Mouse (Mus musculus) ES-E14 (cell line): ENCODE data around the gene Dolk. TPM values are rescaled to one million over a fixed set of nuclear protein-coding genes. Genes with fewer than 3 reads are reported as not detected.

Experiments used
- DNase-seq: peaks from one replicate; pipeline ENCODE4 v3.0.0-alpha.2; 2013; ENCODE audit warnings: low read depth, low spot score
- H3K27ac ChIP-seq: 2 replicates; pipeline ENCODE4 v1.5.1; 2012; ENCODE audit warnings: low read depth, mild to moderate bottlenecking, low read length, moderate library complexity, mixed read lengths; ENCODE audit not compliant: poor library complexity, insufficient read depth, severe bottlenecking
- H3K36me3 ChIP-seq: 2 replicates; pipeline ENCODE4 v1.6.1; 2012; ENCODE audit warnings: mild to moderate bottlenecking, low read length, moderate library complexity, mixed read lengths; ENCODE audit not compliant: control insufficient read depth, poor library complexity, insufficient read depth, severe bottlenecking
- H3K4me1 ChIP-seq, 2 experiments: fragments of 150-350 bp in 1 of 2; sonication (generic) in 1 of 2; 2 replicates each; pipeline ENCODE4 v1.6.1; 2012; ENCODE audit warnings: low read length in 2 of 2, mild to moderate bottlenecking in 1 of 2, mixed read lengths in 1 of 2; ENCODE audit not compliant: control insufficient read depth in 2 of 2, insufficient read depth in 2 of 2, poor library complexity in 1 of 2
- H3K4me3 ChIP-seq, 2 experiments: fragments of 150-350 bp in 1 of 2; sonication (generic) in 1 of 2; 2 replicates each; pipeline ENCODE4 v1.5.1; 2012; ENCODE audit warnings: low read length in 2 of 2, low read depth in 1 of 2, mild to moderate bottlenecking in 1 of 2, mixed read lengths in 1 of 2; ENCODE audit not compliant: insufficient read depth in 1 of 2, poor library complexity in 1 of 2, severe bottlenecking in 1 of 2
- H3K9ac ChIP-seq: 2 replicates; pipeline ENCODE4 v1.6.1; 2012; ENCODE audit warnings: low read depth, mild to moderate bottlenecking, low read length, mixed read lengths; ENCODE audit not compliant: poor library complexity, insufficient read depth, severe bottlenecking
- H3K9me3 ChIP-seq: fragments of 150-350 bp; sonication (generic); 2 replicates; pipeline ENCODE4 v1.6.1; 2012; ENCODE audit warnings: low read depth, mild to moderate bottlenecking, low read length; ENCODE audit not compliant: control insufficient read depth, insufficient read depth
- CHD2 ChIP-seq: IDR thresholded peaks from 2 replicates; pipeline ENCODE4 v1.6.1; 2014; ENCODE audit warnings: mild to moderate bottlenecking, low read depth, low read length, inconsistent platforms
- HCFC1 ChIP-seq: IDR thresholded peaks from 2 replicates; pipeline ENCODE4 v1.6.1; 2012; ENCODE audit warnings: low read length, inconsistent platforms, borderline replicate concordance; ENCODE audit not compliant: insufficient read depth
- MAFK ChIP-seq: IDR thresholded peaks from 2 replicates; pipeline ENCODE4 v1.6.1; 2014; ENCODE audit warnings: mild to moderate bottlenecking, low read depth, low read length, inconsistent platforms; ENCODE audit not compliant: insufficient read depth
- ZC3H11A ChIP-seq: IDR thresholded peaks from 2 replicates; pipeline ENCODE4 v1.6.1; 2012; ENCODE audit warnings: low read depth, mild to moderate bottlenecking, inconsistent platforms, low read length, borderline replicate concordance
- ZNF384 ChIP-seq: IDR thresholded peaks from 2 replicates; pipeline ENCODE4 v1.6.1; 2012; ENCODE audit warnings: low read depth, low read length, inconsistent platforms
- in situ Hi-C, 2 experiments: fragments of 600-800 bp; cut with MboI; formaldehyde crosslinking; loops; one replicate each; pipeline ENCODE4 v1.15.1; 2025; ENCODE audit warnings: low sequenced_read_pairs in 2 of 2, inconsistent platforms in 1 of 2; ENCODE audit not compliant: unreplicated experiment in 2 of 2
- total RNA-seq: library from RNA; depleted of rRNA; stranded (reverse); fragments of 300-350 nt; gene quantifications from 2 replicates; pipeline ENCODE4 v1.2.3, GENCODE M21; 2012

Dolk gene
- total RNA-seq, 1 experiment, result 25.2 TPM

GRCm38 (mm10) chr2:30309351-30309750 lies 23.2 kb upstream of the Dolk start:
- no peak overlapping the region for H3K9ac ChIP-seq
- no peak for DNase-seq
- no peak overlapping the region for H3K4me3 ChIP-seq
- peaks cover 55% of the 10 kb centered on the region for H3K36me3 ChIP-seq
- H3K9me3 ChIP-seq, result no peaks in the 10 kb centered on the region
- peaks cover 0 to 2% of the 10 kb centered on the region in 2 experiments; a peak in 1 of 4 replicates for H3K4me1 ChIP-seq
- H3K27ac ChIP-seq, result no peak overlapping the region
- TF ChIP-seq MAFK (no peak), ZNF384 (no peak), ZC3H11A (no peak), CHD2 (no peak), HCFC1 (no peak)
- in situ Hi-C loops, result loop anchor here in 1 of 2 experiments (25.0 kb wide), 2 partner anchors 397 to 1147 kb away; no protein-coding TSS in a partner anchor

DNA sequence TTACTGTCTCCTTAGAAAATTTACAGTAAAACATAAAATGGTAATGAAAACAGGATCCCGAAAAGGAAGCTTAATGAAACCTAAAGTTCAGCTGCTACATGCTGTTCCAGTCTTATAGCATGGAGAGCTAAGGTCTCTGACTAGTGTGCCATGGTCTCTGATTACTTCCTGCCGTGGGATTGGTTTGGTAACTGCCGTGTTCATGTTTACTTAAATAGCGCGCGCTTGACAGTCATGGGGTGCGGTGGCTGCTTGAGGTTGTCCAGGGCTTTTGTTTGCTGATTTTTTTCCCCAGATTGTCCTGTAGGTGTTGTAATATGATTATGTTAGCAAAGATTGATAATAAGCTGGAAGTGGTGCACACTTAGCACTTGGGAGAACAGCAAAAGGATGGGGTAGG lies 20.0 kb upstream of the Dolk start:
- no peak for DNase-seq
- Histone ChIP-seq H3K9ac (no peak overlapping the region), H3K4me1 (peaks cover 0 to 2% of the 10 kb centered on the region in 2 experiments; a peak in 1 of 4 replicates), H3K4me3 (no peak overlapping the region), H3K9me3 (no peaks in the 10 kb centered on the region), H3K36me3 (peaks cover 54% of the 10 kb centered on the region), H3K27ac (no peak overlapping the region)
- TF ChIP-seq ZC3H11A, result no peak
- no peak for TF ChIP-seq ZNF384
- TF ChIP-seq CHD2, result no peak
- TF ChIP-seq HCFC1, result no peak
- in situ Hi-C loops, result loop anchor here in 1 of 2 experiments (25.0 kb wide), 2 partner anchors 394 to 1144 kb away; no protein-coding TSS in a partner anchor

DNA sequence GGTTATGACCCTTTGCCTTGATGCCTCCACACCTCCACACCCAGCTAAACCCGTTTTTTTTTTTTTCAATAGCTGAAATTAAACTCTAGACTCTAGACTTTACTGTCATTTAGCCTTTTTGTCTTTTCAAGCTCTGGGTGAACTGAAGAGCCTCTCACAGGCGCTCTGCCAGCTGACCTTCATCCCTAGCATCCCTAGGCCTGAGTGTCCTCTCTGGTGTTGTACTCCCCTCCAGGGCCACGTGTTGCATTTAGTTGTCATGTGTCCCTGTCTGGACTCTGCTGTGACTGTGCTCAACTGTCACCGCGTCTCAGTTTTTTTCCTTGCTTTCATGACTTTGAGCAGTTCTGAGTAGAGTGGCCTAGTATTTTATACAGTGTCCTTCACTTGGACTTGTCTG lies 13.8 kb upstream of the Dolk start:
- DNase-seq, result no peak
- no peaks in the 10 kb centered on the region for H3K4me1 ChIP-seq
- no peak overlapping the region for H3K27ac ChIP-seq
- H3K9me3 ChIP-seq, result no peaks in the 10 kb centered on the region
- no peak overlapping the region for H3K9ac ChIP-seq
- TF ChIP-seq ZC3H11A (no peak), HCFC1 (no peak), CHD2 (no peak), ZNF384 (no peak), MAFK (no peak)
- peaks cover 39% of the 10 kb centered on the region for H3K36me3 ChIP-seq
- in situ Hi-C loops, result loop anchor here in 1 of 2 experiments (25.0 kb wide), 2 partner anchors 388 to 1138 kb away; no protein-coding TSS in a partner anchor
- no peak overlapping the region for H3K4me3 ChIP-seq

DNA sequence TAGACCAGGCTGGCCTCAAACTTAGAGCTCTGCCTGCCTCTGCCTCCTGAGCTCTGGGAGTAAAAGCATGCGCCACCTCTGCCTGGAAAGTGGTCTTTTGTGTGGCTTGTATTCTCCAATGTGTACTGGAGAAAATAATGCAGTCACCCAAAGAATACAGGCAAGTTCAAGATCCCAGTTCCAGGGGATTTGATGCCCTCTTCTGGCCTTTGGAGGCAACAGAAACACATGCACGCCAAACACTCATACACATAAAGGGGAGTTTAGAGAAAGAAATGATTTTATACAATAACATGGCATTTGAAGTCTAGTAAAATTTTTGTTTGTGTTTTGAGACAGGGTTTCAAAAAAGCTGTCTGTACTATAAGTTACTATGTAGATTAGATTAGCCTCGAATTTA lies 13.4 kb upstream of the Dolk start:
- H3K4me3 ChIP-seq, result no peak overlapping the region
- H3K9ac ChIP-seq, result no peak overlapping the region
- TF ChIP-seq MAFK, result no peak
- TF ChIP-seq ZNF384, result no peak
- no peak for TF ChIP-seq HCFC1
- no peak for TF ChIP-seq CHD2
- TF ChIP-seq ZC3H11A, result no peak
- H3K27ac ChIP-seq, result no peak overlapping the region
- DNase-seq, result no peak
- H3K4me1 ChIP-seq, result no peaks in the 10 kb centered on the region
- in situ Hi-C loops, result no loop called here
- no peaks in the 10 kb centered on the region for H3K9me3 ChIP-seq
- H3K36me3 ChIP-seq, result peaks cover 35% of the 10 kb centered on the region

DNA sequence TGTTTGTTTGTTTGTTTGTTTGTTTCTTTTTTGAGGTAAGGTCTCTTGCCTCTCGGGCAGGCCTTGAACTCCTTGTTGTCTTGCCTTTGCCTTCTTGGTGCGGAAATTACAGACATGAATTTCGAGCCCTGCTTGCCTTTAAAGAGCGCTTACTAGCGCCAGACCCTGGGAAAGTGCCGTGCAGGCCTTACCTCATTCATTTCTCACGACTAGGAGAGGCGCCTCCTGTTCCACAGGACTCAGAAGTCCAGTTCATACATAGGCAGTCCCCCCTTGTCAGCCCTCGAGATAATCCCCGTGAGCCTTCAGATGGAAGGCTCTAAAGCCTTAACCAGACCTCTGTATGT lies 866 bp upstream of the Dolk start:
- peak overlapping the region; percentile 96 for H3K9ac ChIP-seq
- DNase-seq, result no peak
- in situ Hi-C loops, result no loop called here
- H3K4me3 ChIP-seq, result peak overlapping the region; percentile 78 to 81
- no peaks in the 10 kb centered on the region for H3K9me3 ChIP-seq
- peaks cover 2% of the 10 kb centered on the region; the same call in 1 of the 2 replicates for H3K36me3 ChIP-seq
- no peak overlapping the region for H3K27ac ChIP-seq
- peaks cover 0 to 6% of the 10 kb centered on the region in 2 experiments; a peak in 1 of 4 replicates for H3K4me1 ChIP-seq
- TF ChIP-seq HCFC1 (no peak), CHD2 (no peak), MAFK (no peak), ZC3H11A (no peak), ZNF384 (no peak)
